Comparison of ENCODE assay signal across 11 mouse cellular contexts in the genomic region with DNA sequence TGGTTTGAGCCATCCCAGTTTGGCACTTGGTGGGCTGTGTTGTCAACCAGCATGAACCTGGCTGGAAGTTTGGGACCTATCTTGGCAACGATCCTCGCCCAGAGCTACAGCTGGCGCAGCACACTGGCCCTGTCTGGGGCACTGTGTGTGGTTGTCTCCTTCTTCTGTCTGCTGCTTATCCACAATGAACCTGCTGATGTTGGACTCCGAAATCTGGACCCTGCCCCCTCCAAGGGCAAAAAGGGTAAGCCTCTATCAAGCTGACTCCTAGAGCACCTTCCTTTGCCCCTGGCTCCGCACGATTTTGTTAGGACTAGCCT. TPM values are rescaled to one million over a fixed set of nuclear protein-coding genes. Genes with fewer than 3 reads are reported as not detected.
DNase-seq lines count a peak whose midpoint lies in the region; ATAC-seq lines count a peak whose summit lies in the region.
"Had no signal": no experiment of that assay in that cellular context is flagged by ENCODE, and none has a peak within 500 bp of the region (broad histone marks: within the 10 kb centered on the region; RNA-seq: fewer than 3 reads in every experiment).

No protein-coding gene starts in this region.

- H3K4me3 ChIP-seq in heart, embryonic 12.5 days, result no peak overlapping the region
- no peak overlapping the region for H3K4me3 ChIP-seq in heart, embryonic 10.5 days
- H3K4me3 ChIP-seq in megakaryocyte, embryonic 14.5 days (replicated peaks), result peak overlapping the region; percentile 10
- no peak overlapping the region for H3K4me3 ChIP-seq in forebrain, embryonic 13.5 days

- H3K4me1 ChIP-seq in heart, embryonic 12.5 days (replicated peaks), result peaks cover 23% of the 10 kb centered on the region
- peaks cover 24% of the 10 kb centered on the region for H3K4me1 ChIP-seq in heart, embryonic 10.5 days
- H3K4me1 ChIP-seq in megakaryocyte, embryonic 14.5 days, result peaks cover 71% of the 10 kb centered on the region
- H3K4me1 ChIP-seq in forebrain, embryonic 13.5 days, result peaks cover 20% of the 10 kb centered on the region

- peaks cover 63% of the 10 kb centered on the region for H3K36me3 ChIP-seq in heart, embryonic 12.5 days
- peaks cover 58% of the 10 kb centered on the region for H3K36me3 ChIP-seq in heart, embryonic 10.5 days
- peaks cover 66% of the 10 kb centered on the region for H3K36me3 ChIP-seq in megakaryocyte, embryonic 14.5 days (replicated peaks; ENCODE audit: low read length)
- H3K36me3 ChIP-seq in forebrain, embryonic 13.5 days (ENCODE audit: poor library complexity, severe bottlenecking), result peaks cover 58% of the 10 kb centered on the region

- H3K4me2 ChIP-seq in heart, embryonic 12.5 days, result no peak overlapping the region
- H3K4me2 ChIP-seq in forebrain, embryonic 13.5 days, result no peak overlapping the region

- 0 out of 2 replicates have a peak overlapping the region, but pooled peaks have one; percentile 3 for H3K9ac ChIP-seq in heart, embryonic 12.5 days
- no peak overlapping the region for H3K9ac ChIP-seq in forebrain, embryonic 13.5 days
- H3K9ac ChIP-seq: forebrain, postnatal 0 days had no signal

- H3K27me3 ChIP-seq in heart, embryonic 12.5 days (replicated peaks), result no peaks in the 10 kb centered on the region
- H3K27me3 ChIP-seq in heart, embryonic 10.5 days (ENCODE audit: insufficient read depth, poor library complexity, severe bottlenecking), result no peaks in the 10 kb centered on the region
- H3K27me3 ChIP-seq in megakaryocyte, embryonic 14.5 days (replicated peaks), result no peaks in the 10 kb centered on the region
- H3K27me3 ChIP-seq in forebrain, embryonic 13.5 days, result no peaks in the 10 kb centered on the region

- no peak overlapping the region for H3K27ac ChIP-seq in heart, embryonic 12.5 days (ENCODE audit: poor library complexity, severe bottlenecking)
- no peak overlapping the region for H3K27ac ChIP-seq in heart, embryonic 10.5 days
- H3K27ac ChIP-seq in forebrain, embryonic 13.5 days, result no peak overlapping the region; the same call in 1 of the 2 replicates

- no peaks in the 10 kb centered on the region for H3K9me3 ChIP-seq in heart, embryonic 12.5 days (replicated peaks)
- no peaks in the 10 kb centered on the region for H3K9me3 ChIP-seq in heart, embryonic 10.5 days
- no peaks in the 10 kb centered on the region for H3K9me3 ChIP-seq in megakaryocyte, embryonic 14.5 days
- no peaks in the 10 kb centered on the region for H3K9me3 ChIP-seq in forebrain, embryonic 13.5 days (replicated peaks)

- DNase-seq in heart, embryonic 10.5 days (ENCODE audit: low spot score), result no peak
- peak; percentile 72 for DNase-seq in kidney, adult 9 months
- DNase-seq in embryo, embryonic 11 days, result no peak
- DNase-seq: adrenal gland, adult 2 months; forebrain, postnatal 0 days; lung, adult 2 months; thymus, postnatal 14 days had no signal

- WGBS in heart, embryonic 12.5 days, result 92% methylated on average over 6 of the region's 6 CpGs
- WGBS in heart, embryonic 10.5 days, result 89% methylated on average over 6 of the region's 6 CpGs
- WGBS in forebrain, embryonic 13.5 days, result 91% methylated on average over 6 of the region's 6 CpGs

- no peak for ATAC-seq in heart, embryonic 12.5 days (ENCODE audit: insufficient number of reproducible peaks, low FRiP score)
- ATAC-seq in megakaryocyte, adult 5-6 weeks (ENCODE audit: poor library complexity, severe bottlenecking), result no peak
- no peak for ATAC-seq in forebrain, embryonic 13.5 days
- ATAC-seq: forebrain, postnatal 0 days had no signal

RNA-seq across cellular contexts. Expression of gene Slc37a4, which starts 3.1 kb away (rescaled TPM):
- 28.1 and 33.0 TPM in 2 replicates for polyA plus RNA-seq in heart, embryonic 12.5 days (2016; fragmentation: Nextera tagmentation; extraction: Ambion mirVana)
- 25.3 and 33.4 TPM in 2 replicates for polyA plus RNA-seq in heart, embryonic 10.5 days (2016; fragmentation: Nextera tagmentation; extraction: Ambion mirVana)
- polyA plus RNA-seq in megakaryocyte, embryonic 14.5 days (2012; ENCODE audit: insufficient read depth, low replicate concordance), result 10.2 and 10.4 TPM in 2 replicates
- 19.7 and 23.5 TPM in 2 replicates for total RNA-seq in megakaryocyte, adult 5-6 weeks (2015)
- total RNA-seq in megakaryocyte, adult 5-6 weeks (2017), result 14.8 and 28.3 TPM in 2 replicates
- polyA plus RNA-seq in forebrain, embryonic 13.5 days (2015; fragmentation: Nextera tagmentation; extraction: Ambion mirVana), result 23.3 and 29.6 TPM in 2 replicates

RNA-seq across cellular contexts. Expression of gene Rps25, which starts 7.2 kb away (rescaled TPM):
- polyA plus RNA-seq in heart, embryonic 12.5 days (2016; fragmentation: Nextera tagmentation; extraction: Ambion mirVana), result 1,234 and 1,239 TPM in 2 replicates
- polyA plus RNA-seq in heart, embryonic 10.5 days (2016; fragmentation: Nextera tagmentation; extraction: Ambion mirVana), result 1,461 and 1,463 TPM in 2 replicates
- polyA plus RNA-seq in megakaryocyte, embryonic 14.5 days (2012; ENCODE audit: insufficient read depth, low replicate concordance), result 33.9 and 149 TPM in 2 replicates
- 2,100 and 2,121 TPM in 2 replicates for total RNA-seq in megakaryocyte, adult 5-6 weeks (2015)
- total RNA-seq in megakaryocyte, adult 5-6 weeks (2017), result 1,309 and 1,413 TPM in 2 replicates
- polyA plus RNA-seq in forebrain, embryonic 13.5 days (2015; fragmentation: Nextera tagmentation; extraction: Ambion mirVana), result 1,416 and 1,661 TPM in 2 replicates

RNA-seq across cellular contexts. Expression of gene Trappc4, which starts 7.6 kb away (rescaled TPM):
- polyA plus RNA-seq in heart, embryonic 12.5 days (2016; fragmentation: Nextera tagmentation; extraction: Ambion mirVana), result 82.6 and 85.2 TPM in 2 replicates
- polyA plus RNA-seq in heart, embryonic 10.5 days (2016; fragmentation: Nextera tagmentation; extraction: Ambion mirVana), result 104 and 117 TPM in 2 replicates
- polyA plus RNA-seq in megakaryocyte, embryonic 14.5 days (2012; ENCODE audit: insufficient read depth, low replicate concordance), result 10.0 and 29.6 TPM in 2 replicates
- total RNA-seq in megakaryocyte, adult 5-6 weeks (2015), result 91.3 and 95.4 TPM in 2 replicates
- total RNA-seq in megakaryocyte, adult 5-6 weeks (2017), result 24.1 and 32.5 TPM in 2 replicates
- 311 and 314 TPM in 2 replicates for polyA plus RNA-seq in forebrain, embryonic 13.5 days (2015; fragmentation: Nextera tagmentation; extraction: Ambion mirVana)

RNA-seq across cellular contexts. Expression of gene Ccdc84, which starts 18.6 kb away (rescaled TPM):
- polyA plus RNA-seq in heart, embryonic 12.5 days (2016; fragmentation: Nextera tagmentation; extraction: Ambion mirVana), result 19.1 and 21.6 TPM in 2 replicates
- 21.9 and 28.0 TPM in 2 replicates for polyA plus RNA-seq in heart, embryonic 10.5 days (2016; fragmentation: Nextera tagmentation; extraction: Ambion mirVana)
- 11.9 and 19.2 TPM in 2 replicates for polyA plus RNA-seq in megakaryocyte, embryonic 14.5 days (2012; ENCODE audit: insufficient read depth, low replicate concordance)
- total RNA-seq in megakaryocyte, adult 5-6 weeks (2015), result 24.5 TPM in 2 replicates
- 19.8 and 27.1 TPM in 2 replicates for total RNA-seq in megakaryocyte, adult 5-6 weeks (2017)
- 29.1 and 30.3 TPM in 2 replicates for polyA plus RNA-seq in forebrain, embryonic 13.5 days (2015; fragmentation: Nextera tagmentation; extraction: Ambion mirVana)

RNA-seq across cellular contexts. Expression of gene Hyou1, which starts 20.5 kb away (rescaled TPM):
- polyA plus RNA-seq in heart, embryonic 12.5 days (2016; fragmentation: Nextera tagmentation; extraction: Ambion mirVana), result 21.5 and 23.6 TPM in 2 replicates
- polyA plus RNA-seq in heart, embryonic 10.5 days (2016; fragmentation: Nextera tagmentation; extraction: Ambion mirVana), result 23.4 and 25.0 TPM in 2 replicates
- 14.1 and 28.1 TPM in 2 replicates for polyA plus RNA-seq in megakaryocyte, embryonic 14.5 days (2012; ENCODE audit: insufficient read depth, low replicate concordance)
- total RNA-seq in megakaryocyte, adult 5-6 weeks (2015), result 27.2 and 29.7 TPM in 2 replicates
- total RNA-seq in megakaryocyte, adult 5-6 weeks (2017), result 48.3 and 49.7 TPM in 2 replicates
- 22.4 and 26.5 TPM in 2 replicates for polyA plus RNA-seq in forebrain, embryonic 13.5 days (2015; fragmentation: Nextera tagmentation; extraction: Ambion mirVana)
